Mouse (Mus musculus): ENCODE measurements around the gene Wfdc2.

DNA sequence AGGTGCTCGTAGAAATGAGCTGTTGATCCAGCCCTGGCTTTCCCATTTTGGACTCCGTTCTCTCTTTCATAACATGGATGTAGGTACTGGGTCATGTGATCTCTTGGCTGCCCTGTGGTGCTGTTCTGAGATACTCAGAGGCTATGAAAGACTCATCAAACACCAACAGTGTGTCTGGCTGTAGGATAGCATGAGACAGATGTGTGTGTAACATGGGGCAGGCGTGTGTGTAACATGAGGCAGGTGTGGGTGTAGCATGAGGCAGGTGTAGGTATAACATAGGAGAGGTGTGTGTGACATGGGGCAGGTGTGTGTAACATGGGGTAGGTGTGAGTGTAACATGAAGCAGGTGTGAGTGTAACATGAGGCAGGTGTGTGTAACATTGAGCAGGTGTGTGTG is 53.2 kb downstream of the Wfdc2 start:
- TF ChIP-seq USF1 (IDR thresholded peaks at IDR 0.05; ENCODE audit: low read depth): no peak
- no peak for TF ChIP-seq TCF12 (IDR thresholded peaks at IDR 0.05; ENCODE audit: insufficient read depth, poor library complexity, severe bottlenecking)
- no peak for TF ChIP-seq MAX (IDR thresholded peaks at IDR 0.05; ENCODE audit: low read depth)
- no peak for TF ChIP-seq POLR2A (IDR thresholded peaks at IDR 0.05; ENCODE audit: insufficient read length, low read depth)
- TF ChIP-seq E2F4 (IDR thresholded peaks at IDR 0.05; ENCODE audit: insufficient read depth): no peak

Data from myocyte (in vitro differentiated cells).